ENCODE assay signal across 12 mouse cellular contexts in genomic region chr13:111980205-111980595, GRCm38 (mm10).
A peak's percentile ranks its signal among the peaks of the same experiment; 100 is the strongest.
DNase-seq lines count a peak whose midpoint lies in the region; ATAC-seq and TF ChIP-seq lines count a peak whose summit lies in the region.
"Had no signal": no experiment of that assay in that cellular context is flagged by ENCODE, and none has a peak within 500 bp of the region (broad histone marks: within the 10 kb centered on the region; RNA-seq: fewer than 3 reads in every experiment).

No protein-coding gene starts in this region.

- peaks cover 19% of the 10 kb centered on the region; the same call in 1 of the 2 replicates for H3K4me1 ChIP-seq in kidney, adult 2 months (ENCODE audit: control insufficient read depth, insufficient read depth, low read length)
- H3K4me1 ChIP-seq in CH12.LX (ENCODE audit: control insufficient read depth in 1 of 2, insufficient read depth in 2 of 2) = peaks cover 20 to 62% of the 10 kb centered on the region in 2 experiments
- H3K4me1 ChIP-seq in midbrain, embryonic 10.5 days = peaks cover 22% of the 10 kb centered on the region

- H3K9me3 ChIP-seq in CH12.LX (replicated peaks; ENCODE audit: low read length) = peaks cover 2% of the 10 kb centered on the region
- no peaks in the 10 kb centered on the region for H3K9me3 ChIP-seq in midbrain, embryonic 10.5 days (replicated peaks)
- H3K9me3 ChIP-seq: hindbrain, embryonic 15.5 days; lung, embryonic 15.5 days had no signal

- no peak overlapping the region for H3K4me3 ChIP-seq in kidney, adult 2 months (ENCODE audit: insufficient read depth, low read depth, low read length)
- peak overlapping the region in 2 of 3 experiments; percentile 30 to 42 for H3K4me3 ChIP-seq in CH12.LX (replicated peaks in 1 of 3; ENCODE audit: low read depth in 2 of 3, low read length in 2 of 3, poor library complexity in 1 of 3)
- no peak overlapping the region for H3K4me3 ChIP-seq in midbrain, embryonic 10.5 days
- H3K4me3 ChIP-seq: hindbrain, embryonic 15.5 days; lung, embryonic 15.5 days had no signal

- TF ChIP-seq POLR2A in kidney, adult 2 months (IDR thresholded peaks at IDR 0.05; ENCODE audit: low read depth, low read length) = no peak
- TF ChIP-seq POLR2A in CH12.LX (IDR thresholded peaks at IDR 0.05; ENCODE audit: low read depth, low read length) = no peak

- intact Hi-C loops in gastrocnemius, postnatal 36 days (cut with DNase I) = no loop called here

- peak; percentile 83 for TF ChIP-seq EP300 in CH12.LX (IDR thresholded peaks at IDR 0.05; ENCODE audit: low read length)

- in situ Hi-C loops in CH12.LX (cut with MboI; ENCODE audit: low pct_ligation_motif_present, low pct_unique_long_range_greater_than_20kb, low sequenced_read_pairs) = loop anchor here (10.0 kb wide), 2 partner anchors 165 to 275 kb away; no protein-coding TSS in a partner anchor

- no peak; the same call in 1 of the 2 replicates for TF ChIP-seq RAD21 in CH12.LX (IDR thresholded peaks at IDR 0.05; ENCODE audit: low read depth, low read length)

- ATAC-seq in common myeloid progenitor, adult 5-6 weeks (replicated peaks; ENCODE audit: low read depth, poor library complexity, severe bottlenecking) = peak; percentile 68

- peak overlapping the region; percentile 72 for H3K4me2 ChIP-seq in CH12.LX (ENCODE audit: insufficient read depth, low read depth, poor library complexity, severe bottlenecking)
- H3K4me2 ChIP-seq: hindbrain, embryonic 15.5 days had no signal

- H3K27me3 ChIP-seq in kidney, adult 2 months (replicated peaks; ENCODE audit: control insufficient read depth, insufficient read depth, low read length) = no peaks in the 10 kb centered on the region
- no peaks in the 10 kb centered on the region for H3K27me3 ChIP-seq in CH12.LX (replicated peaks)
- H3K27me3 ChIP-seq in midbrain, embryonic 10.5 days (ENCODE audit: low read depth, poor library complexity, severe bottlenecking) = no peaks in the 10 kb centered on the region
- H3K27me3 ChIP-seq: hindbrain, embryonic 15.5 days; lung, embryonic 15.5 days had no signal

- TF ChIP-seq CTCF in kidney, adult 2 months (conservative IDR thresholded peaks at IDR 0.05; ENCODE audit: insufficient read depth, insufficient read length, low read depth, low read length) = no peak
- TF ChIP-seq CTCF in CH12.LX (conservative IDR thresholded peaks at IDR 0.05 in 1 of 2, IDR thresholded peaks at IDR 0.05 in 1 of 2; ENCODE audit: low read depth in 2 of 2, low read length in 2 of 2) = no peak

- no peaks in the 10 kb centered on the region for H3K36me3 ChIP-seq in kidney, adult 2 months (ENCODE audit: control insufficient read depth, insufficient read depth, low read length)
- H3K36me3 ChIP-seq in CH12.LX (replicated peaks in 1 of 2; ENCODE audit: control insufficient read depth in 1 of 2, insufficient read depth in 1 of 2, low read length in 1 of 2) = no peaks in the 10 kb centered on the region
- no peaks in the 10 kb centered on the region for H3K36me3 ChIP-seq in midbrain, embryonic 10.5 days
- H3K36me3 ChIP-seq: hindbrain, embryonic 15.5 days; lung, embryonic 15.5 days had no signal

- WGBS in kidney, adult 2 months = 47% methylated on average over 12 of the region's 12 CpGs
- 89% methylated on average over 12 of the region's 12 CpGs for WGBS in midbrain, embryonic 10.5 days

- no peak for DNase-seq in kidney, adult 2 months
- DNase-seq in kidney, postnatal 14 days = no peak
- peak; percentile 77 for DNase-seq in CH12.LX (ENCODE audit: extremely low read depth)
- DNase-seq in kidney, postnatal 10 days = peak; percentile 38
- DNase-seq in right cerebral cortex, adult 2 months (ENCODE audit: low spot score in 2 of 2) = no peak
- no peak for DNase-seq in midbrain, embryonic 10.5 days (ENCODE audit: low spot score)
- no peak for DNase-seq in gastrocnemius, postnatal 36 days
- DNase-seq: spleen, adult 18-20 months; thymus, postnatal 4 days had no signal

- H3K79me2 ChIP-seq in CH12.LX (replicated peaks; ENCODE audit: control insufficient read depth, extremely low read depth, insufficient read depth, poor library complexity, severe bottlenecking) = no peaks in the 10 kb centered on the region

- dilution Hi-C loops in CH12.LX (cut with MboI; ENCODE audit: extremely low pct_ligation_motif_present, extremely low pct_unique_long_range_greater_than_20kb, low sequenced_read_pairs) = no loop called here

- H3K9ac ChIP-seq in CH12.LX (ENCODE audit: insufficient read depth, low read depth) = peak overlapping the region; percentile 18
- H3K9ac ChIP-seq: hindbrain, embryonic 15.5 days had no signal

- H3K27ac ChIP-seq in kidney, adult 2 months (ENCODE audit: insufficient read depth, low read depth, low read length) = peak overlapping the region; percentile 69; the same call in 1 of the 2 replicates
- H3K27ac ChIP-seq in CH12.LX (ENCODE audit: insufficient read depth, low read depth) = peak overlapping the region; percentile 55
- H3K27ac ChIP-seq in midbrain, embryonic 10.5 days (replicated peaks) = no peak overlapping the region

TF ChIP-seq in CH12.LX, 34 proteins besides CTCF, POLR2A, EP300 and RAD21:
- TF ChIP-seq E2F4 (IDR thresholded peaks at IDR 0.05; ENCODE audit: insufficient replicate concordance, low read depth, low read length) (0 out of 2 replicates have a peak, but pooled peaks have one; percentile 14), MEF2A (IDR thresholded peaks at IDR 0.05; ENCODE audit: borderline replicate concordance, low read depth, low read length) (peak; percentile 75), MYC (IDR thresholded peaks at IDR 0.05; ENCODE audit: low read depth, low read length) (peak; percentile 43; the same call in 1 of the 2 replicates), IRF4 (IDR thresholded peaks at IDR 0.05; ENCODE audit: low read depth, low read length) (peak; percentile 83), NELFE (IDR thresholded peaks at IDR 0.05; ENCODE audit: low read depth, low read length) (no peak), USF2 (conservative IDR thresholded peaks at IDR 0.05; ENCODE audit: low read depth, low read length) (no peak), ELF1 (IDR thresholded peaks at IDR 0.05; ENCODE audit: low read depth, low read length) (peak; percentile 40; the same call in 1 of the 2 replicates), RCOR1 (conservative IDR thresholded peaks at IDR 0.05; ENCODE audit: low read depth, low read length) (peak; percentile 79; the same call in 1 of the 2 replicates), SMC3 (IDR thresholded peaks at IDR 0.05; ENCODE audit: low read depth, low read length) (no peak), HCFC1 (IDR thresholded peaks at IDR 0.05; ENCODE audit: low read depth, low read length) (0 out of 2 replicates have a peak, but pooled peaks have one; percentile 19), CHD1 (IDR thresholded peaks at IDR 0.05; ENCODE audit: low read depth, low read length) (peak; percentile 14; the same call in 1 of the 2 replicates), BHLHE40 (IDR thresholded peaks at IDR 0.05; ENCODE audit: low read depth, low read length) (peak; percentile 68), TBP (conservative IDR thresholded peaks at IDR 0.05; ENCODE audit: low read depth, low read length) (0 out of 2 replicates have a peak, but pooled peaks have one; percentile 24), ZMIZ1 (IDR thresholded peaks at IDR 0.05; ENCODE audit: low read depth, low read length) (no peak), ZC3H11A (IDR thresholded peaks at IDR 0.05; ENCODE audit: low read depth, low read length) (no peak), ZKSCAN1 (IDR thresholded peaks at IDR 0.05; ENCODE audit: borderline replicate concordance, low read depth, low read length) (no peak), NRF1 (IDR thresholded peaks at IDR 0.05; ENCODE audit: low read depth, low read length) (no peak), ETS1 (conservative IDR thresholded peaks at IDR 0.05; ENCODE audit: low read depth, low read length) (peak; percentile 83), MAX (IDR thresholded peaks at IDR 0.05; ENCODE audit: low read length) (peak; percentile 40; the same call in 1 of the 2 replicates), SIN3A (IDR thresholded peaks at IDR 0.05; ENCODE audit: low read length) (peak; percentile 50; the same call in 1 of the 2 replicates), JUND (conservative IDR thresholded peaks at IDR 0.05; ENCODE audit: low read depth, low read length) (peak; percentile 50; the same call in 1 of the 2 replicates), MXI1 (IDR thresholded peaks at IDR 0.05; ENCODE audit: low read depth, low read length) (no peak), TCF12 (IDR thresholded peaks at IDR 0.05; ENCODE audit: low read depth, low read length) (peak; percentile 39; the same call in 1 of the 2 replicates)
TF ChIP-seq in CH12.LX: peak in this region for 15.

Comparison
In these comparisons a context has a peak if more than half of its experiments do, and no peak if none do; other contexts are left out.
1. DNase-seq: peak in CH12.LX (single experiment) and kidney, postnatal 10 days (single experiment); none in kidney, adult 2 months (single experiment), kidney, postnatal 14 days (single experiment), right cerebral cortex, adult 2 months (0 of 2), midbrain, embryonic 10.5 days (single experiment) and gastrocnemius, postnatal 36 days (0 of 2).
2. H3K4me3 ChIP-seq: peak in CH12.LX (2 of 3); none in kidney, adult 2 months (single experiment) and midbrain, embryonic 10.5 days (single experiment).